Mouse (Mus musculus) cerebellum, adult 9-11 months (tissue): ENCODE measurements around the gene Gm13306.
"Not testable (repeated sequence)": the region's sequence is repeated elsewhere in the genome, so short reads cannot be mapped to it uniquely, and the experiment has no call there.

Experiments
- DNase-seq: peaks from one replicate; pipeline ENCODE4 v3.0.0; 2022

Gm13306 gene

GRCm38 (mm10) chr4:42153136-42153535 lies at the start of gene Gm13306:
Gene Gm13306 (plus strand): TSS chr4:42153436.
- DNase-seq: not testable (repeated sequence)

- DNase-seq: not testable (repeated sequence)
Measured at GRCm38 (mm10) chr4:42114517-42114916, 38.7 kb upstream of the Gm13306 start, which contains the start of gene Gm13304. Gene Gm13304 (plus strand): TSS chr4:42114817.

- not testable (repeated sequence) for DNase-seq
Measured at GRCm38 (mm10) chr4:42168503-42168902, 15.3 kb downstream of the Gm13306 start, which contains the start of gene Gm13305. Gene Gm13305 (minus strand): TSS chr4:42168603.

GRCm38 (mm10) chr4:42178243-42178642 lies 25.0 kb downstream of the Gm13306 start:
- DNase-seq: not testable (repeated sequence)

GRCm38 (mm10) chr4:42183234-42184197 lies 30.3 kb downstream of the Gm13306 start:
- not testable (repeated sequence) for DNase-seq

- DNase-seq: not testable (repeated sequence)
Measured at GRCm38 (mm10) chr4:42184324-42184979, 31.2 kb downstream of the Gm13306 start.

- DNase-seq: not testable (repeated sequence)
Measured at GRCm38 (mm10) chr4:42184980-42185372, 31.7 kb downstream of the Gm13306 start.
